8 mouse cellular contexts compared by ENCODE assay signal in genomic region chr11:43667038-43667745, GRCm38 (mm10). TPM values are rescaled to one million over a fixed set of nuclear protein-coding genes. Genes with fewer than 3 reads are reported as not detected.
DNase-seq lines count a peak whose midpoint lies in the region; ATAC-seq lines count a peak whose summit lies in the region.

No protein-coding gene starts in this region.

- no peak for DNase-seq in heart, adult 11 months
- peak; percentile 69 to 89 for DNase-seq in adrenal gland, adult (ENCODE audit: inconsistent age in 2 of 2, low spot score in 1 of 2)
- DNase-seq in forebrain, embryonic 14.5 days (ENCODE audit: low spot score) = peak; percentile 61
- DNase-seq in urinary bladder, postnatal 14 days (ENCODE audit: low spot score) = no peak
- DNase-seq in thymus, postnatal 10 days (ENCODE audit: low spot score in 2 of 2) = no peak
- DNase-seq in MN1 (ENCODE audit: low spot score) = no peak

- no peak overlapping the region for H3K9ac ChIP-seq in heart, embryonic 13.5 days
- H3K9ac ChIP-seq in forebrain, embryonic 14.5 days (ENCODE audit: low read length) = no peak overlapping the region
- H3K9ac ChIP-seq in midbrain, embryonic 12.5 days (replicated peaks) = no peak overlapping the region

- H3K9me3 ChIP-seq in heart, embryonic 13.5 days = no peaks in the 10 kb centered on the region
- no peaks in the 10 kb centered on the region for H3K9me3 ChIP-seq in forebrain, embryonic 14.5 days (replicated peaks; ENCODE audit: control insufficient read depth, low read length)
- H3K9me3 ChIP-seq in midbrain, embryonic 12.5 days = no peaks in the 10 kb centered on the region

- peak overlapping the region; percentile 45 for H3K27ac ChIP-seq in heart, embryonic 13.5 days (replicated peaks)
- H3K27ac ChIP-seq in forebrain, embryonic 14.5 days (ENCODE audit: low read depth, low read length) = no peak overlapping the region
- H3K27ac ChIP-seq in midbrain, embryonic 12.5 days (replicated peaks) = 0 out of 2 replicates have a peak overlapping the region, but pooled peaks have one; percentile 25

- no peak overlapping the region for H3K4me2 ChIP-seq in heart, embryonic 13.5 days
- H3K4me2 ChIP-seq in forebrain, embryonic 14.5 days (ENCODE audit: low read length) = no peak overlapping the region
- H3K4me2 ChIP-seq in midbrain, embryonic 12.5 days (replicated peaks) = 0 out of 2 replicates have a peak overlapping the region, but pooled peaks have one; percentile 2

- H3K4me1 ChIP-seq in heart, embryonic 13.5 days = peaks cover 20% of the 10 kb centered on the region
- no peaks in the 10 kb centered on the region for H3K4me1 ChIP-seq in forebrain, embryonic 14.5 days (ENCODE audit: control insufficient read depth, insufficient read depth, low read length)
- peaks cover 15% of the 10 kb centered on the region; the same call in 1 of the 2 replicates for H3K4me1 ChIP-seq in midbrain, embryonic 12.5 days

- WGBS in heart, embryonic 13.5 days = 73% methylated on average over 19 of the region's 19 CpGs
- 42% methylated on average over 19 of the region's 19 CpGs for WGBS in forebrain, embryonic 14.5 days
- WGBS in midbrain, embryonic 12.5 days = 45% methylated on average over 19 of the region's 19 CpGs

- no peaks in the 10 kb centered on the region for H3K27me3 ChIP-seq in heart, embryonic 13.5 days (replicated peaks)
- no peaks in the 10 kb centered on the region for H3K27me3 ChIP-seq in forebrain, embryonic 14.5 days (replicated peaks; ENCODE audit: control insufficient read depth, insufficient read depth, low read length)
- peaks cover 5% of the 10 kb centered on the region; the same call in 1 of the 2 replicates for H3K27me3 ChIP-seq in midbrain, embryonic 12.5 days

- H3K4me3 ChIP-seq in heart, embryonic 13.5 days = no peak overlapping the region
- no peak overlapping the region for H3K4me3 ChIP-seq in forebrain, embryonic 14.5 days (ENCODE audit: low read depth, low read length)
- no peak overlapping the region for H3K4me3 ChIP-seq in midbrain, embryonic 12.5 days

- no peak; the same call in 1 of the 2 replicates for ATAC-seq in heart, embryonic 13.5 days (ENCODE audit: extremely low read depth, insufficient number of reproducible peaks, low FRiP score, low TSS enrichment)
- ATAC-seq in forebrain, embryonic 14.5 days = peak; percentile 75; the same call in 1 of the 2 replicates
- peak; percentile 78 for ATAC-seq in midbrain, embryonic 12.5 days (ENCODE audit: low FRiP score, low read depth)

- H3K36me3 ChIP-seq in heart, embryonic 13.5 days = no peaks in the 10 kb centered on the region
- H3K36me3 ChIP-seq in forebrain, embryonic 14.5 days (ENCODE audit: control insufficient read depth, insufficient read depth, low read length) = no peaks in the 10 kb centered on the region
- no peaks in the 10 kb centered on the region for H3K36me3 ChIP-seq in midbrain, embryonic 12.5 days

RNA-seq across cellular contexts. Expression of gene Pwwp2a, which starts 14.6 kb away (rescaled TPM):
- polyA plus RNA-seq in heart, embryonic 13.5 days (2015; fragmentation: Nextera tagmentation; extraction: Ambion mirVana) = 18.0 and 18.4 TPM in 2 replicates
- 22.4 and 26.7 TPM in 2 replicates for polyA plus RNA-seq in forebrain, embryonic 14.5 days (2014; fragmentation: Nextera tagmentation; extraction: Ambion mirVana)
- 50.9 and 60.7 TPM in 2 replicates for polyA plus RNA-seq in midbrain, embryonic 12.5 days (2016; fragmentation: Nextera tagmentation; extraction: Ambion mirVana)

Comparison
In these comparisons a context has a peak if more than half of its experiments do, and no peak if none do; other contexts are left out.
1. DNase-seq: peak in adrenal gland, adult (2 of 2) and forebrain, embryonic 14.5 days (single experiment); none in heart, adult 11 months (single experiment), urinary bladder, postnatal 14 days (single experiment), thymus, postnatal 10 days (0 of 2) and MN1 (single experiment).